ENCODE assay signal across 25 mouse cellular contexts in genomic region chr5:123260698-123261097, GRCm38 (mm10).
"Had no signal": no experiment of that assay in that cellular context is flagged by ENCODE, and none has a peak within 500 bp of the region (broad histone marks: within the 10 kb centered on the region; RNA-seq: fewer than 3 reads in every experiment).

No protein-coding gene starts in this region.

- H3K36me3 ChIP-seq: heart, embryonic 13.5 days; heart, embryonic 15.5 days; hindbrain, embryonic 13.5 days; hindbrain, embryonic 15.5 days; limb, embryonic 10.5 days; limb, embryonic 12.5 days; liver, embryonic 13.5 days had no signal

- ATAC-seq: hindbrain, postnatal 0 days; intestine, embryonic 16.5 days had no signal

- H3K9ac ChIP-seq: heart, embryonic 13.5 days; heart, embryonic 15.5 days; hindbrain, embryonic 13.5 days; hindbrain, embryonic 15.5 days; limb, embryonic 12.5 days; liver, embryonic 13.5 days had no signal

- DNase-seq: gastrocnemius, postnatal 14 days; gastrocnemius, postnatal 36 days; heart, adult 11 months; heart, adult 2 months; heart, postnatal 14 days; heart, postnatal 36 days; kidney, adult 11 months; kidney, adult 2 months; kidney, postnatal 10 days; kidney, postnatal 25 days; kidney, postnatal 4 days; liver; liver, embryonic 13.5 days had no signal

- H3K4me3 ChIP-seq: heart, adult 2 months; heart, embryonic 13.5 days; heart, embryonic 15.5 days; hindbrain, embryonic 13.5 days; hindbrain, embryonic 15.5 days; layer of hippocampus, adult 2 months; left cerebral cortex, adult 2 months; limb, embryonic 10.5 days; limb, embryonic 12.5 days; liver, embryonic 13.5 days had no signal

- H3K27me3 ChIP-seq: heart, embryonic 13.5 days; heart, embryonic 15.5 days; hindbrain, embryonic 13.5 days; hindbrain, embryonic 15.5 days; limb, embryonic 12.5 days had no signal

- H3K9me3 ChIP-seq: heart, embryonic 13.5 days; heart, embryonic 15.5 days; hindbrain, embryonic 13.5 days; hindbrain, embryonic 15.5 days; limb, embryonic 10.5 days; limb, embryonic 12.5 days; liver, embryonic 13.5 days had no signal

- H3K27ac ChIP-seq: heart, adult 2 months; heart, embryonic 13.5 days; heart, embryonic 15.5 days; hindbrain, embryonic 13.5 days; hindbrain, embryonic 15.5 days; hindbrain, postnatal 0 days; layer of hippocampus, adult 2 months; left cerebral cortex, adult 2 months; limb, embryonic 10.5 days; limb, embryonic 12.5 days; liver, embryonic 13.5 days had no signal

- H3K4me2 ChIP-seq: heart, embryonic 11.5 days; heart, embryonic 13.5 days; heart, embryonic 15.5 days; hindbrain, embryonic 13.5 days; hindbrain, embryonic 15.5 days; limb, embryonic 12.5 days; liver, embryonic 11.5 days; liver, embryonic 13.5 days had no signal
